Mouse (Mus musculus): ENCODE measurements around the gene Grb7. TPM values are rescaled to one million over a fixed set of nuclear protein-coding genes. Genes with fewer than 3 reads are reported as not detected.

Grb7 gene
- total and polyA plus RNA-seq, 2 experiments, result 58.2 to 136 TPM

DNA sequence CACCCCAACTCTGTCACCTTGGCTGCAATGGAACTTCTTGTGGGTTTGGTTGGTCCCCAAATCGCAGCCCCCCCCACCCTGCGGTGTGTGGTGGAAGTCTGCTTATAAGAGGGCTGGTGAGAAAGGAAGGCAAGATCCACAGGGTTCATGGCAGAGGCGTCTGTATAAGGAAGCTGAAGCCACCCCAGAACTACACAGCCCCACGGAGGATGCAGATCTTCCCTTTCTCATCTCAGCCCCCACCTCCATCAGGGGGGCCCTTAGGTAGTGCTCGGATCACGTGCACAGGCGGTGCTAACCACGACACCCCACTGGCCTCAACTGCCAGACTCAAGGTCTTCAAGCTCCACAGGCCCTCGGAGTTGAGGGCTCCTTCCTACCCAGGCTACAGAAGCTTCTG, 17.7 kb downstream of the Grb7 start:
- H3K9ac ChIP-seq (ENCODE audit: low read depth, low read length), result no peak overlapping the region
- no peak overlapping the region for H3K27ac ChIP-seq (replicated peaks; ENCODE audit: insufficient read depth, low read depth, low read length)
- no peaks in the 10 kb centered on the region for H3K36me3 ChIP-seq (ENCODE audit: control insufficient read depth, insufficient read depth, low read length)
- no peaks in the 10 kb centered on the region for H3K4me1 ChIP-seq (ENCODE audit: control insufficient read depth, insufficient read depth, low read length)
- TF ChIP-seq CTCF (IDR thresholded peaks at IDR 0.05; ENCODE audit: low read depth, low read length) (no peak), POLR2A (IDR thresholded peaks at IDR 0.05; ENCODE audit: extremely low read depth, insufficient read depth, low read length) (no peak)
- H3K79me2 ChIP-seq (ENCODE audit: control insufficient read depth, insufficient read depth, low read length), result no peaks in the 10 kb centered on the region
- no peaks in the 10 kb centered on the region for H3K27me3 ChIP-seq (ENCODE audit: control insufficient read depth, insufficient read depth, low read length)
- 78% methylated on average over 9 of the region's 9 CpGs for WGBS
- DNase-seq (ENCODE audit: extremely low read depth, low read depth, low spot score), result no peak
- no peak overlapping the region for H3K4me3 ChIP-seq (ENCODE audit: insufficient read depth, low read depth, low read length)

DNA sequence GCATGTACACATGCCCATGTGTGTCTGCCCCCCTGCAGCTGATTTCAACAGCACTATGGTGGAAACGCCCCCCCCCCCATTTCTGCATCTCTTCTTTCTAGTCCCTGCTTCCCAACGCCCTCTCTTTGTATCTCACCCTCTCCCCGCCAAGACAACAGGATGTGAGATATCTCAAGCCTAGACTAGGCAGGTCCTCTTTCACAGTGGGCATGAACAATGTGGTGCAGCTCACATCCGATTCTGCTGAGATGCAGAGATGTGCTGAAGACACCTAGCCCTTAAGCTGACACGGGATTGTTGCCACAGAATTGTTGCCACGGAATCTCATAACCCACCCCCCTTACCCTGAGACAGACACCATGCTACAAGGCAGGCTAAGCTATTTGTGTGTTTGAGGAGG, 18.3 kb downstream of the Grb7 start:
- TF ChIP-seq POLR2A (IDR thresholded peaks at IDR 0.05; ENCODE audit: extremely low read depth, insufficient read depth, low read length), result no peak
- no peak for TF ChIP-seq CTCF (IDR thresholded peaks at IDR 0.05; ENCODE audit: low read depth, low read length)
- 66% methylated on average over 6 of the region's 6 CpGs for WGBS
- DNase-seq (ENCODE audit: extremely low read depth, low read depth, low spot score), result no peak
- Histone ChIP-seq H3K4me3 (ENCODE audit: insufficient read depth, low read depth, low read length) (no peak overlapping the region), H3K79me2 (ENCODE audit: control insufficient read depth, insufficient read depth, low read length) (no peaks in the 10 kb centered on the region), H3K27me3 (ENCODE audit: control insufficient read depth, insufficient read depth, low read length) (no peaks in the 10 kb centered on the region), H3K27ac (replicated peaks; ENCODE audit: insufficient read depth, low read depth, low read length) (no peak overlapping the region), H3K4me1 (ENCODE audit: control insufficient read depth, insufficient read depth, low read length) (no peaks in the 10 kb centered on the region), H3K36me3 (ENCODE audit: control insufficient read depth, insufficient read depth, low read length) (no peaks in the 10 kb centered on the region), H3K9ac (ENCODE audit: low read depth, low read length) (no peak overlapping the region)

DNA sequence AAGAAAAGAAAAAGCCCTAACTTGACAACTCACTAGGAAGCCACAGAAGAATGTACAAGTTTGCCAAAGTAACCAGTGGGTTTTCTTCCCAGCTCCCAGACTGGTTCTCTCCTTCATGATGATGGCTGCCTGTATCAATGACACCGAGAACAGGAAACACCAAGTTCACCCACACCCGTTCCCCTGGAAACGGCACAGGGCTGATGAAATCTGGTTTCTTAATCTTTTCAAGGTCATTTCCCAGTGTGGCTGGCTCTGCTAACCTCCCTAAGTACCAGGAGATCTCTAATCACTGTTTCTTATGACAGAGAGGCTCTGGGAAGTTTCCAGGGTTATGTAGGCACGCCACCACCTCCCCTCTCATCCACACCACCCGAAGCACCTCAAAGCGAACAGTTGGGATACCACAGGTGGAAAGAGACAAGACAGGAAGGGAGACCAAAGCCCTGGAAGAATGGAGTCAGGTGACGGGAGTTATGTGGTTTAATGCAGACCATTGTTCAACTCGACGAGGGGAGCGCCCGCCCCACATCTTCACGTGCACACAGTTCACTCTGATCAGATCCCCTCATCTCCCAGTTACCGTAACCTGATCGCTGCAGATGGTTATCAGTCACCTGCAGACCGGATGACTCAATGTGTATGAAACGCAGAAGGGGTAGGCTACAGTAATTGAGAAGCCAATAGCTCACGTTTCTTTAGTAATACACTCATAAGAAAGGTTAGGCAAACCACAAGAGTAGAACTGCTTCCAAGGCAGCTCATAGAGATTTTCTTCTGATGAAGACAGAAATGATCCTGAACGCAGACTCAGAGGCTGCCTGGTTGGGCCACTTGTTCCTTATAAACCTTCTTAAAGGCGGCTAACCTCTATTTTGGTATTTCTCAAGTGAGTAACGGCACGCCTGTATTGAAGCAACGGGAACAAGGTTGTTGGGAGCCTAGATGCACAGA, 23.8 kb downstream of the Grb7 start:
- H3K4me3 ChIP-seq (ENCODE audit: insufficient read depth, low read depth, low read length), result no peak overlapping the region
- H3K4me1 ChIP-seq (ENCODE audit: control insufficient read depth, insufficient read depth, low read length), result no peaks in the 10 kb centered on the region
- WGBS, result 68% methylated on average over 22 of the region's 22 CpGs
- no peak for DNase-seq (ENCODE audit: extremely low read depth, low read depth, low spot score)
- H3K79me2 ChIP-seq (ENCODE audit: control insufficient read depth, insufficient read depth, low read length), result no peaks in the 10 kb centered on the region
- no peaks in the 10 kb centered on the region for H3K27me3 ChIP-seq (ENCODE audit: control insufficient read depth, insufficient read depth, low read length)
- no peak overlapping the region for H3K27ac ChIP-seq (replicated peaks; ENCODE audit: insufficient read depth, low read depth, low read length)
- no peak for TF ChIP-seq CTCF (IDR thresholded peaks at IDR 0.05; ENCODE audit: low read depth, low read length)
- no peak overlapping the region for H3K9ac ChIP-seq (ENCODE audit: low read depth, low read length)
- no peaks in the 10 kb centered on the region for H3K36me3 ChIP-seq (ENCODE audit: control insufficient read depth, insufficient read depth, low read length)

DNA sequence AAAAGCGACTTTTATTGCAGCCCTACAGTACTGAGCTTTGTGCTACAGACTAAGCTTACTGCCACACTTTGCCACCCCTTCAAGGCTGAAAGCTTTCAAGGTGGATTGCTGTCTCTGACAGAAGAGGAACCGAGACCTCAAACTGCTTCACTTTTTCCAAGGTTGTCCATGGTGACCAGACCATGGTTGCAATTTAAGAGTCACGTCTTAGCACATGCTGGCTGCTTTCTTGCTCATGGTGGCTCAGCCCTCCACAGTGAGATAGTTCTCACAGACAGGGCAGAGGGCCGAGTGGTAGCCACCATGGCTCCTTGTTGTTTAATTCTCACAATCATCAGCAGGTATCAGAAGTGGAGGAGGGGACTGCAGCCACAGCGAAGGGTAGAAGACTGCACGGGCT, 24.6 kb downstream of the Grb7 start:
- Histone ChIP-seq H3K79me2 (ENCODE audit: control insufficient read depth, insufficient read depth, low read length) (no peaks in the 10 kb centered on the region), H3K4me1 (ENCODE audit: control insufficient read depth, insufficient read depth, low read length) (no peaks in the 10 kb centered on the region), H3K27ac (replicated peaks; ENCODE audit: insufficient read depth, low read depth, low read length) (no peak overlapping the region), H3K36me3 (ENCODE audit: control insufficient read depth, insufficient read depth, low read length) (no peaks in the 10 kb centered on the region), H3K9ac (ENCODE audit: low read depth, low read length) (no peak overlapping the region), H3K4me3 (ENCODE audit: insufficient read depth, low read depth, low read length) (no peak overlapping the region), H3K27me3 (ENCODE audit: control insufficient read depth, insufficient read depth, low read length) (no peaks in the 10 kb centered on the region)
- no peak for TF ChIP-seq CTCF (IDR thresholded peaks at IDR 0.05; ENCODE audit: low read depth, low read length)
- no peak for TF ChIP-seq POLR2A (IDR thresholded peaks at IDR 0.05; ENCODE audit: extremely low read depth, insufficient read depth, low read length)
- 73% methylated on average over 6 of the region's 6 CpGs for WGBS
- no peak for DNase-seq (ENCODE audit: extremely low read depth, low read depth, low spot score)

DNA sequence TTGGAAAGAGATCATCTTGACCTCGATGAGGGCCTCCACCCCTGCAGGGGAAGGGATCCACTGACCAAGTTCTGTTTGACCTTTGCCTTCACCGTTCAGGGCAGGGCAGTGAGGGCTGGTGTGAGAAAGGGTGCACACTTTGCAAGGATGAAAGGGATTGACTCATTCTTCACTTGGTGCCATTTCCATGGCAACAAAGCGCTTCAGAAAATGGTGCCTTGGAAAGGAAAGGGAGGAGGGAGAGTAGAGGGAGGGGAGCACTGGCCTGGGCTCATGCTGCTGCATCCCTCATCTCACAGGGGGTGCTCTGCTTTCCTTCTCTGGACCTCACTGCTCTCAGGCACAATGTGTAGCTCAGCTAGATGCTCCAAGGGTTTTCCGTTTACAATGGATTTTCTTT, 26.5 kb downstream of the Grb7 start:
- Histone ChIP-seq H3K4me3 (ENCODE audit: insufficient read depth, low read depth, low read length) (no peak overlapping the region), H3K4me1 (ENCODE audit: control insufficient read depth, insufficient read depth, low read length) (no peaks in the 10 kb centered on the region), H3K36me3 (ENCODE audit: control insufficient read depth, insufficient read depth, low read length) (no peaks in the 10 kb centered on the region), H3K27ac (replicated peaks; ENCODE audit: insufficient read depth, low read depth, low read length) (no peak overlapping the region), H3K9ac (ENCODE audit: low read depth, low read length) (no peak overlapping the region), H3K27me3 (ENCODE audit: control insufficient read depth, insufficient read depth, low read length) (peaks cover 3% of the 10 kb centered on the region; the same call in 1 of the 2 replicates), H3K79me2 (ENCODE audit: control insufficient read depth, insufficient read depth, low read length) (no peaks in the 10 kb centered on the region)
- no peak for TF ChIP-seq POLR2A (IDR thresholded peaks at IDR 0.05; ENCODE audit: extremely low read depth, insufficient read depth, low read length)
- TF ChIP-seq CTCF (IDR thresholded peaks at IDR 0.05; ENCODE audit: low read depth, low read length), result no peak
- DNase-seq (ENCODE audit: extremely low read depth, low read depth, low spot score), result no peak
- 64% methylated on average over 4 of the region's 4 CpGs for WGBS

DNA sequence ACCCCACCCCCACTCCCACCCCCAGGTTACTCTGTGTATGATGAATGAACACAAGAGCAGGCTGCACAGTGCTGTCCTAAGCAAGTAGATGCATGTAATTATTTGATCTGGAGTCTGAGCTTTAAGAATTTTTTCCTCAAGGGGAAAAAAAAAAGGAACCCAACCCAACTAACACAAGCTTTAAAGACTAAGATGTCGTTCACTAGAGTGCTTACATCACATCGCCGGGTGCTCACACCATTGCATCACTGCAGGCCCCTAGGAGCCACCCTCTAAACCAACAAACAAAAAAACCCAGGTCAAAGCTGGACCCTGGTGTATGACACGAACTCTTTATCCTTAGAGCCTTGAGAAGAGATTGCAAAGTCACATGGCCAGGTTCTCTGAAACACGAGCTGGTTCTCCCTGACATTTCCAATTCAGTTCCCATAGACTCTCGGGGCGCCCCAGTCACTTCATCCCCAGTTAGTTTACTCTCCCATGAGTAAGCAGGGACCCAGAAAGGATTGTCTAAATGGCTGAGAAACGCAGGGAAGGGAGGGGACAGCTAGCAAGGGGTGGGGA, 27.8 kb downstream of the Grb7 start:
- Histone ChIP-seq H3K27ac (replicated peaks; ENCODE audit: insufficient read depth, low read depth, low read length) (no peak overlapping the region), H3K79me2 (ENCODE audit: control insufficient read depth, insufficient read depth, low read length) (no peaks in the 10 kb centered on the region), H3K9ac (ENCODE audit: low read depth, low read length) (no peak overlapping the region), H3K27me3 (ENCODE audit: control insufficient read depth, insufficient read depth, low read length) (peaks cover 3% of the 10 kb centered on the region; the same call in 1 of the 2 replicates), H3K4me1 (ENCODE audit: control insufficient read depth, insufficient read depth, low read length) (no peaks in the 10 kb centered on the region), H3K36me3 (ENCODE audit: control insufficient read depth, insufficient read depth, low read length) (no peaks in the 10 kb centered on the region), H3K4me3 (ENCODE audit: insufficient read depth, low read depth, low read length) (no peak overlapping the region)
- no peak for DNase-seq (ENCODE audit: extremely low read depth, low read depth, low spot score)
- WGBS, result 32% methylated on average over 8 of the region's 8 CpGs
- TF ChIP-seq CTCF (IDR thresholded peaks at IDR 0.05; ENCODE audit: low read depth, low read length) (no peak), POLR2A (IDR thresholded peaks at IDR 0.05; ENCODE audit: extremely low read depth, insufficient read depth, low read length) (no peak)
